Mouse (Mus musculus) liver, embryonic 11.5 days (tissue): ENCODE measurements around the gene BC049762. TPM values are rescaled to one million over a fixed set of nuclear protein-coding genes. Genes with fewer than 3 reads are reported as not detected.

ENCODE experiments used
- ATAC-seq: fragments of 200-750 bp; cut with Nextera tagmentation; replicated peaks from 2 replicates; pipeline ENCODE4 v1.8.0; 2017; ENCODE audit warnings: moderate number of reproducible peaks, mild to moderate bottlenecking, moderate TSS enrichment, moderate library complexity; ENCODE audit not compliant: low FRiP score
- DNase-seq: peaks from one replicate; pipeline ENCODE4 v3.0.0-alpha.2; 2017; ENCODE audit warnings: low spot score
- H3K27ac ChIP-seq: fragments of 300-500 bp; sonication (generic); 2 replicates; pipeline ENCODE4 v1.5.1; 2014; ENCODE audit warnings: mild to moderate bottlenecking, low read depth, low read length, control low read depth
- H3K27me3 ChIP-seq: fragments of 300-500 bp; sonication (generic); replicated peaks from 2 replicates; pipeline ENCODE4 v1.6.1; 2014; ENCODE audit warnings: low read length, mixed read lengths; ENCODE audit not compliant: control insufficient read depth, insufficient read depth
- H3K36me3 ChIP-seq: fragments of 300-500 bp; sonication (generic); 2 replicates; pipeline ENCODE4 v1.6.1; 2014; ENCODE audit warnings: mild to moderate bottlenecking, low read length, moderate library complexity, mixed read lengths; ENCODE audit not compliant: control insufficient read depth, insufficient read depth
- H3K4me1 ChIP-seq: fragments of 300-500 bp; sonication (generic); replicated peaks from 2 replicates; pipeline ENCODE4 v1.6.1; 2014; ENCODE audit warnings: low read length, mixed read lengths; ENCODE audit not compliant: control insufficient read depth, insufficient read depth
- H3K4me2 ChIP-seq: fragments of 300-500 bp; sonication (generic); 2 replicates; pipeline ENCODE4 v1.6.1; 2014; ENCODE audit warnings: mild to moderate bottlenecking, control low read depth, moderate library complexity
- H3K4me3 ChIP-seq: fragments of 300-500 bp; sonication (generic); 2 replicates; pipeline ENCODE4 v1.5.1; 2014; ENCODE audit warnings: low read depth, low read length, control low read depth
- H3K9ac ChIP-seq: fragments of 300-500 bp; sonication (generic); 2 replicates; pipeline ENCODE4 v1.6.1; 2014; ENCODE audit warnings: low read depth, low read length, control low read depth
- H3K9me3 ChIP-seq: fragments of 300-500 bp; sonication (generic); 2 replicates; pipeline ENCODE4 v1.6.1; 2016; ENCODE audit warnings: low read length, inconsistent platforms, mixed read lengths; ENCODE audit not compliant: control insufficient read depth
- WGBS: fragments of 180-500 bp; shearing (Covaris S2); extraction: QIAGEN DNeasy Blood & Tissue Kit; methylation state at CpG from one replicate; pipeline ENCODE4 v1.1.7; 2014; 5-methylcytosine and 5-hydroxymethylcytosine counted together
- polyA plus RNA-seq: library from polyadenylated mRNA; unstranded; fragments of >200 nt; fragmentation: Nextera tagmentation; extraction: Ambion mirVana; gene quantifications from 2 replicates; pipeline ENCODE4 v1.2.1, GENCODE M21; 2014

The BC049762 gene
- 0.75 and 0.83 TPM in 2 replicates for polyA plus RNA-seq

DNA sequence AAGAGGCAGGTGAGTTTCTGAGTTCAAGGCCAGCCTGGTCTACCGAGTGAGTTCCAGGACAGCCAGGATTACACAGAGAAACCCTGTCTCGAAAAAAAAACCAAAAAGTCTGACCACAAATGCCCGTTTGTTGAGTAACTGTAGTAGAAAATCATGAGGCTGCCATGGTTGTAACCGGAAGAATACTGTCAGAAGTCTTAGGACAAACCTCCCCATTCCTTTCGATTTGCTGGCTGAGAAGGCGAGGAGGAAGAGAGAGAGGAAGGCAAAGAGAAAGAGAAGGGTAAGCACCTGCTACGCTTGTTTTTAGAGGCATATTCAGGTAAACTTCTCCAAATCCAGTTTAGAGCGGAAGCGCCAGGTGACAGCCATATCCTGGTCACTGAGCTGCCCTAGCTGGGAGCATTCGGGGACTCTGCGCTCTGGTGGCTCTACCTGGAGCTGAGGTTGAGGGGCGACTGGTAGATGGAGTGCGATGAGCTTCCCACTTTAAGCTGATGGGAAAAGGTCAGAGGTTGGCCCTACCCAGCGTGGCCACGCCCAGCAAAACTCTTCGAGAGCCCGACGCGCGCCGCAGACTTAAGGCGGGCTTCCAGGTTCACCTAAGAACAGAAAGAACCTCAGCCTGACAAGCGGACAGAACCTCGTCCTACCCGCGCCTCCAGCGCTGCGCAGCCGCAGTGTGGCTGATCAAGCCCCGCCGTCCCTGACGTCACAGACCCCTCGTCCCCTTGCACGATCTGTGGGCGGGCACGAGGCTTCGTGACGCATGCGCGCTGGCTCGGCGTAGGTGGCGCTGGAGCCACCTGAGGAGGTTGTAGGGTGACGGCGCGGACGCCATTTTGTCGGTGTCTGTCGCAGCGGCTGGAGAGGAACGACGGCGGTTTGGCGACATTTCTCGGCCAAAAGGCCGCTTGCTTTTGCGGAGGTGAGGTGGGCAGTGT is at the start of gene BC049762:
Gene BC049762 (minus strand): TSS at position 705 of the 944 bp plus-strand sequence.
- peaks cover 20% of the 10 kb centered on the region for H3K4me1 ChIP-seq
- peak within 1 kb of the TSS; percentile 98 for H3K9ac ChIP-seq
- peak; percentile 94 for ATAC-seq
- 0 out of 2 replicates have a peak, but pooled peaks cover 4% of the 10 kb centered on the region for H3K36me3 ChIP-seq
- no peaks in the 10 kb centered on the region for H3K27me3 ChIP-seq
- peak; percentile 98 for DNase-seq
- H3K4me2 ChIP-seq = peak within 1 kb of the TSS; percentile 95
- WGBS = 6% methylated on average over 57 of the region's 57 CpGs
- H3K9me3 ChIP-seq = no peaks in the 10 kb centered on the region
- peak within 1 kb of the TSS; percentile 96 for H3K4me3 ChIP-seq
- peak within 1 kb of the TSS; percentile 84 for H3K27ac ChIP-seq

DNA sequence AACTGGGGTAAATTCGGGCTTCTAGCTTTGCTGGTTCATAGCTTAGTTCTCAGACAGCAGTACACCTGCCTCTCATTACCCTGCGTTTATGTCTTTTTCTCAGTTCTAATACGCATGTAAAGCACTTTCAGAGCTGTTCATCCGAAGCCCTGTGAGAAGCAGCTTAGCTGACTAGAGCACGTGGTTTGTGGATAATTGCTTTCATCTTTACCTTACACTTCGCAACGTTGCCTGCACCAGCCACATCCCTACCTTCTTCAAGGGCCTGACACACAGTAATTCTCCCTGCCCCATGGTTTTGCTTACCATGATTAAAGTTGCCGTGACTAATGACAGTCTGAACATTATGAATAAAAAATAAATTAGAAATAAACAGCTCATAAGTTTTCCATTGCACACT is 49.0 kb upstream of the BC049762 start:
- no peak for DNase-seq
- no peaks in the 10 kb centered on the region for H3K27me3 ChIP-seq
- no peaks in the 10 kb centered on the region for H3K4me1 ChIP-seq
- H3K27ac ChIP-seq = no peak overlapping the region
- no peaks in the 10 kb centered on the region for H3K9me3 ChIP-seq
- no peak overlapping the region for H3K4me3 ChIP-seq
- H3K4me2 ChIP-seq = no peak overlapping the region
- WGBS = 85% methylated on average over 8 of the region's 8 CpGs
- no peak for ATAC-seq
- H3K36me3 ChIP-seq = no peaks in the 10 kb centered on the region
- no peak overlapping the region for H3K9ac ChIP-seq

DNA sequence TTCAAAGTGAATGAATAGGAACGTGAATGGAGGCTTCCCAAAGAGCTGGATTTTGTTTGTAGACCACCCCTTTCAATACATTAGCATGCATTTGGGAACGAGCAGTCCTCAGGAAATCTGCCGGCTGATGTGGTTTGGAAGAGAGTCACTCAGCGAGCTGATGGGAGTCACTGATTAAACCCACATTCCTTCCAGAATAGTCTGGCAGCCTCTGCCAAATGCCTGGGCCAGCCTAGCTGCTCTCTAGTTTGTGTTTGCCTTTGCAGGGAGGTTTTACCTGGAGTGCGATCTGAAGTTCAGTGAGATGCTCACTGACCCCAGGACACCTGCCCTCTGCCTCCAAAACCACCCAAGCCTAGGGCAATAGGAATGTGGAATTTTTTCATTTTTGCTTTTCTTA is 45.5 kb upstream of the BC049762 start:
- H3K27ac ChIP-seq = no peak overlapping the region
- no peak overlapping the region for H3K9ac ChIP-seq
- WGBS = 33% methylated on average over 5 of the region's 5 CpGs
- DNase-seq (no peak), ATAC-seq (no peak)
- H3K4me1 ChIP-seq = no peaks in the 10 kb centered on the region
- no peaks in the 10 kb centered on the region for H3K36me3 ChIP-seq
- H3K27me3 ChIP-seq = no peaks in the 10 kb centered on the region
- H3K9me3 ChIP-seq = no peaks in the 10 kb centered on the region
- H3K4me2 ChIP-seq = no peak overlapping the region
- H3K4me3 ChIP-seq = no peak overlapping the region

DNA sequence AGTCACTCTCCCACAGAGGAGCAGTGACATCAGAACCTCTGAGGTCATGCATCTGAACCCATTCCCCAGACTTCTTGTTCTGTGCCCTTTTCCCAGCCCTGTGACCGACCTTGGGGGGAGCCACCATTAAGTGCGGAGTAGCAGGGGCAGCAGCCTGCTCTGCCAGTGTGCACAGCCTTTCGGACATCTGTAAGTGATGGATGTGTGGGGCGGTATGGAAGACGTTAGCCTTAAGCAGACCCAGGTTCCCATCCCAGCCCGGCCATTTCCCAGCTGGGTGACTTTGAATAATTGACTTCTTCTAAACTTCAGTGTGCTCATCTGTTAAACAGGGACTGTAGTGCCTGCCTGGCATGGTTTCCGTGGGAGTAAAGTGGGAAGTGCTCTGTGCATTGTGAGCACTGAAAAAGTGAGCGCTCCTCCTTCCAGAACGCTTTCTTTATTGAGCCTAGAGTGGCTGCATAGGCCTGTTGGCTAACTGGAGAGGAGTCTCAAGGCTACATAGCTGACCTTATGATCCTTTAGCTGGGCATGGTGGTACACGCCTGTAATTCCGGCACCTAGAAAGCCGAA is 41.2 kb upstream of the BC049762 start:
- WGBS = 71% methylated on average over 12 of the region's 12 CpGs
- DNase-seq = no peak
- H3K4me2 ChIP-seq = no peak overlapping the region

DNA sequence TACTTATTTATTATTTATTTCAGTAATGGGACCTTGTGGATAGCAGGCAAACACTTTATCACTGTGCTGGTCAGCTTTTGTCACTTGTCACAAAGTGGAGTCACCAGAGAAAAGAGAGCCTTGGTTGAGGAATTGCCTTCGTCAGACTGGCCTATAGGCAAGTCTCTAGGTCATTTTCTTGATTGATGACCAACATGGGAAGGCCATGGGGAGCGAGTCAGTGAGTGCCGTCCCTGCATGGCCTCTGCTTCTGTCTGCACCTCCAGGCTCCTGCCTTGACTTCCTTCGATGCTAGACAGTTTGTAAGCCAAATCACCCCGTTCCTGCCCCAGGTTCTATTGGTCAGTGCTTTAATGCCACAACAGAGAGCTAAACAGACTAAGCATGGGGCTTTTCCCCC is 39.5 kb upstream of the BC049762 start:
- Histone ChIP-seq H3K9me3 (no peaks in the 10 kb centered on the region), H3K27ac (no peak overlapping the region), H3K9ac (no peak overlapping the region), H3K4me1 (no peaks in the 10 kb centered on the region), H3K27me3 (no peaks in the 10 kb centered on the region), H3K4me2 (no peak overlapping the region), H3K4me3 (no peak overlapping the region), H3K36me3 (no peaks in the 10 kb centered on the region)
- ATAC-seq (no peak), DNase-seq (no peak)
- WGBS = 71% methylated on average over 5 of the region's 5 CpGs

More for the DNA sequence above, 41.2 kb upstream of the BC049762 start:
- Histone ChIP-seq H3K27me3 (no peaks in the 10 kb centered on the region), H3K9ac (no peak overlapping the region), H3K4me1 (no peaks in the 10 kb centered on the region), H3K4me3 (no peak overlapping the region), H3K9me3 (no peaks in the 10 kb centered on the region), H3K36me3 (no peaks in the 10 kb centered on the region), H3K27ac (no peak overlapping the region)
- ATAC-seq = no peak

DNA sequence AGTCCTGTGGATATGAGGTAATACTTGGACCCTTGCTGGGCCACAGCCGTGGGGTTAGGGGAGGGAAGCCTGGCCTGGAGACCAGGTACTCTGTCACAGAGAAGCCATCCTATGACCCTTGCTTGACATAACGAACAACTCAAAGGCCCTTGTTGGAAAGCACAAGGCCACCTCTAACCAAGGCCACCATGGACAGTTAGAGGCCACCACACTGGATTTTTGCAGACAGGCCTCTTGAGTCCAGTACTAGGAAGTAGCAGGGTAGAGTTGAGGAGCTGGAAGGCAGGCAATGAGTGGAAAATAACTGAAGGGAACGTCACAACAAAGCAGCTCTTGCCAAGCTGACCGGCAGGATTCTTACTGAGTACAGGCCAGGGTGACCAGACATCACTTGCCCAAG is 35.8 kb upstream of the BC049762 start:
- DNase-seq (no peak), ATAC-seq (no peak)
- 83% methylated on average over 4 of the region's 4 CpGs for WGBS
- Histone ChIP-seq H3K4me2 (no peak overlapping the region), H3K9ac (no peak overlapping the region), H3K36me3 (no peaks in the 10 kb centered on the region), H3K27ac (no peak overlapping the region), H3K9me3 (no peaks in the 10 kb centered on the region), H3K4me1 (no peaks in the 10 kb centered on the region), H3K4me3 (no peak overlapping the region), H3K27me3 (no peaks in the 10 kb centered on the region)

DNA sequence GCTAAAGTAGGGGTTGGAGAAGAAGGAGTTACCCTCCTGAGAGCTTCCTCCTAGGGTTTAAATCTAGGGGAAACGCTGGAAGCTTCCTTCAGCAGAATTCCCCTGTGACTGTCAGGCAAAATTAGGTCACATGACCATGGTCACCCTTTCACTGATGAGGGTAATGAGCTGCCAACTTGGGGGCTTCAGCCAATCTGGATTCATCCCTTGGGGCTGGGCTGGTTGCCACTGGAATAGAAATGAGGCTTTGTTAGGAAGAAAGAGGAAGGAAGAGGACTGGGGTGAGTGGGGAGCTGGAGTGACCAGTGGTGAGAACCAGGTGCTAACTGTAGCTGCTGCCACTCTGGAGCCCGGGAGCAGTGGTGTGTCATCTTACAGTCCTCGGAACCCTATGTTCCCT is 32.9 kb upstream of the BC049762 start:
- Histone ChIP-seq H3K4me3 (no peak overlapping the region), H3K9ac (no peak overlapping the region), H3K9me3 (no peaks in the 10 kb centered on the region), H3K4me1 (no peaks in the 10 kb centered on the region), H3K36me3 (no peaks in the 10 kb centered on the region), H3K4me2 (no peak overlapping the region), H3K27ac (no peak overlapping the region), H3K27me3 (peaks cover 8% of the 10 kb centered on the region)
- 69% methylated on average over 3 of the region's 3 CpGs for WGBS
- no peak for DNase-seq
- no peak for ATAC-seq

DNA sequence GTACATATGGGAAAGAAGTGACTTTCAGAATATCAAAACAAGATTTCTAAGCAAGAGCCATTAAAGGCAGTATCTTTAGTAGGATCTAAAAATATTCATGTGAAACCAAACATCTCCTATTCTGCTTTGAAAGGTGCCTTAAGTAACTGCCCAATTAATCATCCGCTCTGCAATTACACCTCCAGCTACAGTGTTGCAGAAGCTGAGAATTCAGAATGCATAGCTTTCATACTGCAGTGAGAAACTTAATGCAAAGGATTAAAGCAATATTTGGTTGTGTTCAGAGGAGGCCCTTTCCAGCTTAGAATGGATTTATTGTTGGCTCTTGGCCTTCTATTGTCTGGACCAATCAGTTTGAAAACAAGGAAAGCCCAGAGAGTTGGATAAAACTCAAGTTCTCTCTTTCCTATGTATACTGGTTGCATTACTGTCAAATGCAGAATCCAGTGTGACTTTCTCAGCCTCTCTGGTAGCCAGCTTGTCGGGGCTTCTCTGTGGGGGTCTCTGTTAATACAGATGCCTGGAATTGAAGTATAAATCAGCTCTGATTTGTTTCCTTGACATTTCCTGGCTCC is 31.2 kb upstream of the BC049762 start:
- DNase-seq = no peak
- no peak overlapping the region for H3K9ac ChIP-seq

More for the DNA sequence above, 31.2 kb upstream of the BC049762 start:
- Histone ChIP-seq H3K27ac (no peak overlapping the region), H3K4me1 (no peaks in the 10 kb centered on the region; the same call in 1 of the 2 replicates), H3K4me2 (no peak overlapping the region), H3K4me3 (no peak overlapping the region), H3K27me3 (peaks cover 18% of the 10 kb centered on the region), H3K9me3 (no peaks in the 10 kb centered on the region), H3K36me3 (no peaks in the 10 kb centered on the region)
- ATAC-seq = no peak
- WGBS = 73% methylated on average over 2 of the region's 2 CpGs
